Mouse (Mus musculus): ENCODE data around the gene Adra2c. TPM values are rescaled to one million over a fixed set of nuclear protein-coding genes. Genes with fewer than 3 reads are reported as not detected.

Gene Adra2c
- not detected for total RNA-seq (2018; cell fraction: chromatin; rRNA removed)
- total RNA-seq (2018; cell fraction: cytosol; rRNA removed): under 1 TPM in 7 of 26 experiments, not detected in 19; 0.05 to 0.09 (median 0.06) TPM
- under 1 TPM in 1 of 26 experiments, not detected in 25; 0.19 TPM for total RNA-seq (2018; cell fraction: nucleus; rRNA removed)
- 0.07 TPM in 1 of 3 replicates, not detected in the others for polyA plus RNA-seq (2018)

DNA sequence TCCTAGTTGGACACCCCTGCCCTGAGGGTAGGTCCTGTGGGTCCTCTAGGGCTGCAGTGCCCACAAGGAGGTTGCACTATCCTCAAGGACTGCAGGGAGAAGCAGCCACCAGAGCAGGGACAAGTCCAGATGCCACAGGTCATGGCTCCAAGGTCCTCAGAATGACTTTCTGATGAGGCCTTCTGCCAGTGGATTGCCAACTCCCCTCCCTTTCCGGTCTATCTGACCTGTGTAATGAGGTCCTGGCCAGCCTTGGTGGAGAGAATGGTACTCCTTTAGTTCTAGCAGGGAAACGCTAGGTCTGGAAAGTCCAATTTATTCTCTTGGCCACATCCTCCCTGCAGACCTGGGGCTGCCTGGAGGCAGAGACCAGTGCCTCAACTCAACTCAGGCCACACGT is at the start of gene Adra2c:
Adra2c (plus strand) TSS at position 301 of the 400 bp plus-strand sequence.
- WGBS (ENCODE audit: missing documents): 47% methylated on average over 3 of the region's 3 CpGs
- H3K79me2 ChIP-seq (ENCODE audit: inconsistent target): no peaks in the 10 kb centered on the region
- no peak within 1 kb of the TSS for H3K27ac ChIP-seq
- H3K4me3 ChIP-seq (ENCODE audit: inconsistent target): no peak within 1 kb of the TSS
- H3K36me3 ChIP-seq (ENCODE audit: inconsistent target): no peaks in the 10 kb centered on the region

- 80% methylated on average over 4 of the region's 4 CpGs for WGBS (ENCODE audit: missing documents)
- no peak overlapping the region for H3K4me3 ChIP-seq (ENCODE audit: inconsistent target)
- H3K36me3 ChIP-seq (ENCODE audit: inconsistent target): no peaks in the 10 kb centered on the region
- H3K27ac ChIP-seq: no peak overlapping the region
- no peaks in the 10 kb centered on the region for H3K79me2 ChIP-seq (ENCODE audit: inconsistent target)
These were observed 45.0 kb upstream of the Adra2c start for GRCm38 (mm10) chr5:35233142-35233541.

GRCm38 (mm10) chr5:35237757-35238156 is 40.4 kb upstream of the Adra2c start:
- Histone ChIP-seq H3K4me3 (ENCODE audit: inconsistent target) (no peak overlapping the region), H3K27ac (no peak overlapping the region), H3K36me3 (ENCODE audit: inconsistent target) (no peaks in the 10 kb centered on the region), H3K79me2 (ENCODE audit: inconsistent target) (no peaks in the 10 kb centered on the region)
- 90% methylated on average over 4 of the region's 4 CpGs for WGBS (ENCODE audit: missing documents)

DNA sequence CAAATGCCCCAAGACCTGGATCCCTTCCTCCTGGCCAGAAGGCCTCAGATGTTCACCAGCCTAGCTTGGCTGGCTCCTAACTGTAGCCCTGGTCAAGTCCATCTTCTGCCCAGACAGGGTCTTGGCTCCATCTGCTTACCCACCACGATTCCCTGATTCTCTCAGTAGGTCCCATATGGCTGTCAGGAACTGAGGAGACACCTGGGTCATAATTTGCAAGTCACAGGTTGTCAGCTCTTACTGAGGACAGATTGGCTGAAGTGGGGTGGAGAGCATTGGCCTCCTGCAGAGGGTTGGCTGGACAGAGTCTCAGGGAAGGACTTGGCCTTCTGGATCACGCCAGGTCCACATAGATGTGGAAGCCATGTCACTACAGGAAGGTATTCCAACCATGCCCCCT is 39.5 kb upstream of the Adra2c start:
- 71% methylated on average over 2 of the region's 2 CpGs for WGBS (ENCODE audit: missing documents)
- H3K36me3 ChIP-seq (ENCODE audit: inconsistent target): no peaks in the 10 kb centered on the region
- no peaks in the 10 kb centered on the region for H3K79me2 ChIP-seq (ENCODE audit: inconsistent target)
- H3K27ac ChIP-seq: no peak overlapping the region
- no peak overlapping the region for H3K4me3 ChIP-seq (ENCODE audit: inconsistent target)

DNA sequence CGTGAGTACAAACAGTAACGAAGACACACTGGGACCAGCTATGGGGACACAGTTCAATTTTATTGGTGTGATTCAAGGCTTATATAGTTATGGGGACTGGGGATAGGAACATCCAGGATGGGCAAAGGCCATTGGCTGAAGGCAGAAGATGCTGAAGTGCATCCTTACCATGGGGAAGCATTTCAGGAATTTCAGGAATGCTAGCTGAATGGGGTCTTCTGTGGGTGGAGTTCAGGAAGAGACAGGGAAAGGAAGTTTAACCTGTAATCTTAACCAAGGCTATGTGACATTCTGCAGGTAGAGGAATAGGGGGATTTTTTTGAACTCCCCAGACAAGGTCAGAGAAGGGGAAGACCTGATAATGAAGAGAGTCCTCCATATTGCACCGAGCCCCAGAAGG is 36.6 kb upstream of the Adra2c start:
- Histone ChIP-seq H3K27ac (no peak overlapping the region), H3K4me3 (ENCODE audit: inconsistent target) (no peak overlapping the region), H3K36me3 (ENCODE audit: inconsistent target) (no peaks in the 10 kb centered on the region), H3K79me2 (ENCODE audit: inconsistent target) (no peaks in the 10 kb centered on the region)
- 66% methylated on average over 3 of the region's 3 CpGs for WGBS (ENCODE audit: missing documents)

DNA sequence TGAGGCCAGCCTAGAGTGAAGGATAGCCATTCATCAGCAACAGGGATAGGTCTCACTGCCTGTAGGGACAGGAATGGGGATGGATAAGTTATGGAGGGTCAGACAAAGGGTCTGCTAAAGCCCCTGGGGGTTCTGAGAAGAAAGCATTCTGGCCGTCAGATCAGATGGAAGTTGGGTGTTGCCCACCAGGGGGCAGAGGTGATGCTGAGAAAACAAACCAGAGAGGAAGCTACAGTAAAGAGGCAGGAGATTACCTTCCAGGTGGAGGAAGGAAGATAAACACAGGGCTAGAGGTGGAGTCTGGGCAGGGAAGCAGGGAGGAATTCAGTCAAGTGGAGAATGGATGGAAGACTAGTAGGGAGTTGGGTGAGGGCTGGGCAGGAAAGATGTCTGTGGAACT is 33.9 kb upstream of the Adra2c start:
- Histone ChIP-seq H3K4me3 (ENCODE audit: inconsistent target) (no peak overlapping the region), H3K36me3 (ENCODE audit: inconsistent target) (no peaks in the 10 kb centered on the region), H3K27ac (no peak overlapping the region), H3K79me2 (ENCODE audit: inconsistent target) (no peaks in the 10 kb centered on the region)
- WGBS (ENCODE audit: missing documents): 0% methylated on average over 1 of the region's 1 CpGs

DNA sequence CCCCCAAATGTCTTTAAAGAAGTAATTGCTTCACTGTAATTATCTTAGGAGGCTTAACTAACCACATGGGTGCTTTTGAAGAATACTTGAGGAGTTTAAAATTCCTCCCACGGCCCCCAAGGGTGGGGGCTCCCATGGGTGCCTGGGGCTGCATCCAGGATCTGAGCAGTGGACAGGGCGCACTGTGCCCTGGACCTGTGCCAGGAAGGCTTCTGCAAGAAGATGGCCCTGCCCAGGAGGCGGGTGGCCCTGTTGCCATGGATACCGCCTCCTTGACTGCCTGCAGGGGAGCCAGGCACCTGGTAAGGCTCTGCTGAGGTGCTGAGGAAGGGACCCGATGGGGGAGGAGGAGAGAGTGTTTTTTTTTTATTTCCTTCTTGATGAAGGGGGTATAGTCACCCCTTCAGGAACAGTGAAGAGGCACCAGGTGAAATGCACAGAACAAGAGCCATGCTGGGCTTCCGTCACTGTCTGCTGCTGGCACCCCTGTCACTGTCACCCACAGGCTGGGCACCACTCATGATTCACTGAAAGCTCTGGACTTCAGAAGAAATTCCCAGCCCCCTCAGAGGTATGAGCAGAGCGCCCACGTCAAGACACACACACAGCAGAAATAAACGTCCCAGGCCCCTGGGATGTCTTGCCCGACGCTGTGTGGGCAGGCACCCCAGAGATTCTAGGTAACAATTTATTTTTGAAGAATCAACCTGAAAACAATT is 32.4 kb upstream of the Adra2c start:
- Histone ChIP-seq H3K79me2 (ENCODE audit: inconsistent target) (no peaks in the 10 kb centered on the region), H3K27ac (no peak overlapping the region), H3K4me3 (ENCODE audit: inconsistent target) (no peak overlapping the region), H3K36me3 (ENCODE audit: inconsistent target) (no peaks in the 10 kb centered on the region)
- WGBS (ENCODE audit: missing documents): 56% methylated on average over 11 of the region's 11 CpGs

DNA sequence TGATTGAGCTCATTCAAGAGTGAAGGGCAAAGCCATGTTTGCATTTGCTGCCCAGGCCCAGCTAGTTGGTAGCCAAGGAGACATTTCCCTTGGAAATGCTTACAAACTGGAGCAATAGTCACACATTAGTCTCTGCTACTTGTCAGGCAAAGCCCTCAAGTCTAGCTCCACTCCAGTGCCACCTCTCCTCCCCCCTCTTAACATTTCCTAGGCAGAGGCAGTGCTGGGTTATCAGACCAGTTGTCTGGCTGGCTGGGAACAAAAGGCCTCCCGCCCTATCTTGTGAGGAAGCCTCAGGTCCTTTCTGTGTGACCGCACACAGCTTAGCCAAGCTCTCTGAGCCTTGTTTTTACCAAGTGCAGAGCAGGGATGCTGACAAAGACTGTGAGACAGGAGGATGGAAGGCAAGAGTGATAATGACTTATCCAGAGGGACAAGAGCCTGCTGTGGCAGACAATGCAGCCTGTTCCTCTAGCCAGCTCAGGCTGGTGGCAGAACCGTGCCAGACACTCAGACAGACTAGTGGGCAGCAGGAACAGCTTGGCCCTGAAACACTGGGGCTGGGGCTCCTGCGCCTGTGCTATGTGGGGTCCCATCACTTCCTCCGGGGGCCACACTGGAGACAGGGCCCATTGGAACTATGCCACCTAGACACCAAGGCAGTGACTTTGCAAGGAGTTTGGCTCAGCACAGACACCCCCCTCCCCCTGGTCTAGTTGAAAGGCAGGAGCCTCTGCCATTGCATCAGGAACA is 23.0 kb upstream of the Adra2c start:
- H3K27ac ChIP-seq: no peak overlapping the region
- H3K36me3 ChIP-seq (ENCODE audit: inconsistent target): no peaks in the 10 kb centered on the region
- H3K4me3 ChIP-seq (ENCODE audit: inconsistent target): no peak overlapping the region
- 64% methylated on average over 5 of the region's 5 CpGs for WGBS (ENCODE audit: missing documents)
- no peaks in the 10 kb centered on the region for H3K79me2 ChIP-seq (ENCODE audit: inconsistent target)

DNA sequence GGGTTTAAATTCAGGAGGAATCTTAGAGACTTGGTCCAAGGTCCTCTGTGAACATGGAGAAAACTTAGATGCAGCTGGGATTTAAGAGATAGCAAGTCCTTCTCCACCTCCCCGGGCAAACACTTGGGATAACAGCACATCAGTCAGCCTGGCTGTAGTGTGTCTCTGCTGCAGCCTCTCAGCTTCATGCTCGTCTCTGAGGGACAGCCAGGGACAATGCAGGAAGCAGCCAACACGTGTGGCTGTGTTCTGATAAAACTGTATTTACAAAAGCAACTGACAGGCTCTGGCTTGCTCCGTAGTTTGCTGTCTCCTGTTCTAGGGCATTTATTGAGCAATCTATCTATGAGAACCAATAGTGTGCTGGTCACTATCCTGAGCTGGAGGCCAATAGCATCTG is 14.4 kb upstream of the Adra2c start:
- Histone ChIP-seq H3K36me3 (ENCODE audit: inconsistent target) (no peaks in the 10 kb centered on the region), H3K27ac (no peak overlapping the region), H3K79me2 (ENCODE audit: inconsistent target) (no peaks in the 10 kb centered on the region), H3K4me3 (ENCODE audit: inconsistent target) (no peak overlapping the region)
- WGBS (ENCODE audit: missing documents): 18% methylated on average over 4 of the region's 4 CpGs

DNA sequence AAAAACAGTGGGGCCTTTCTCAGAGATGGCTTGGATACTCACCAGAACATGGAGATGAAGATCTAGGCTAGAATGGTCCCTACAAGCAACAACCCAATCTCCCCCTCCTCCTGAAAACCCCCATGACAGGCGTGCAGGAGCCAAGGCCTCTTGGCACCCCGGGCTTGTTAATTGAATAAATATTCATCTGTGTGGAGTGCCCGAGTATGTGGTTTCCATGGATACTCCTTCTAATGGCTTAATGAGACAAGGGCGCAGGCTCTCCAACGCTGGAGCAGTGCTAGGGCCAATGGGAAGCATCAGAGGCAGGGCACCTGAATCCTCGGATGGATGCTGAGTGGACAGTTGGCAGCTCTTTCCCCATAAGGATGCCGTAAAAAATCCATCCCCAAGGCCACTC is 10.6 kb upstream of the Adra2c start:
- H3K27ac ChIP-seq: no peak overlapping the region

DNA sequence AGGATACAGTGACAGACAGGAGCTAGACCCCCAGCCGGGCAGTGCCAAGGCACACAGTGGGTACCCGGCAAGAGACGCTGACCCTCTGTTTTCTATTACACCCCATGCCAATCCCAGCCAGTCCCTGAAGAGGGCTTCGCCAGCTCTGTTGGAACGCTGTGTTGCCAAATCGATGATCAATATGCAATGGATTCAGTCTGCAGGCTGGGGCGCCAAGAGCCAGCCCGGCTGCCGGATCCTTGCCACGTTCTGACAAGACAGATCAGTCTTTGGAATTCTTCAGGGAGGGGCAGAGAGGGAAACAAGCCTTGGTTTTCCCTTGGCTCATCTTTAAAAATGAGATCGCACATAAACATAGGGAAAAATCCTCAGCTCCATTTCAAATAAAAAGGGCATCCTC is 2.8 kb upstream of the Adra2c start:
- no peak overlapping the region for H3K27ac ChIP-seq
- 84% methylated on average over 11 of the region's 11 CpGs for WGBS (ENCODE audit: missing documents)
- H3K4me3 ChIP-seq (ENCODE audit: inconsistent target): no peak overlapping the region
- no peaks in the 10 kb centered on the region for H3K79me2 ChIP-seq (ENCODE audit: inconsistent target)
- no peaks in the 10 kb centered on the region for H3K36me3 ChIP-seq (ENCODE audit: inconsistent target)

More for the DNA sequence above, 10.6 kb upstream of the Adra2c start:
- Histone ChIP-seq H3K79me2 (ENCODE audit: inconsistent target) (no peaks in the 10 kb centered on the region), H3K36me3 (ENCODE audit: inconsistent target) (no peaks in the 10 kb centered on the region), H3K4me3 (ENCODE audit: inconsistent target) (no peak overlapping the region)
- 84% methylated on average over 7 of the region's 7 CpGs for WGBS (ENCODE audit: missing documents)

GRCm38 (mm10) chr5:35278741-35279695 is 899 bp downstream of the Adra2c start:
- H3K27ac ChIP-seq: no peak overlapping the region
- H3K79me2 ChIP-seq (ENCODE audit: inconsistent target): no peaks in the 10 kb centered on the region
- H3K36me3 ChIP-seq (ENCODE audit: inconsistent target): no peaks in the 10 kb centered on the region
- H3K4me3 ChIP-seq (ENCODE audit: inconsistent target): no peak overlapping the region
- WGBS (ENCODE audit: missing documents): 4% methylated on average over 101 of the region's 118 CpGs

DNA sequence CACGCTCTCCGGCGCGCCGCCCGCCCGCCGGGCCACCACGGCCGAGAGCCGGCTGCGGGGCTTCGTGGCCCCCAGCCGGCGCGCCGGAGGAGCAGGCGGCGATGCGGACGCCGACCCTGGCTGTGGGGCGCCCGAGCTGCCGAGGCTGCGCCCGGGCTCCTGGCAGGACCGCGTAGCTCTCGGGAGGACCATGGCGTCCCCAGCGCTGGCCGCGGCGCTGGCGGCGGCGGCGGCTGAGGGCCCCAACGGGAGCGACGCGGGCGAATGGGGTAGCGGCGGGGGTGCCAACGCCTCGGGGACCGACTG is 1.5 kb downstream of the Adra2c start:
- no peaks in the 10 kb centered on the region for H3K36me3 ChIP-seq (ENCODE audit: inconsistent target)
- H3K79me2 ChIP-seq (ENCODE audit: inconsistent target): no peaks in the 10 kb centered on the region
- no peak overlapping the region for H3K27ac ChIP-seq
- WGBS (ENCODE audit: missing documents): 4% methylated on average over 32 of the region's 49 CpGs
- H3K4me3 ChIP-seq (ENCODE audit: inconsistent target): no peak overlapping the region

DNA sequence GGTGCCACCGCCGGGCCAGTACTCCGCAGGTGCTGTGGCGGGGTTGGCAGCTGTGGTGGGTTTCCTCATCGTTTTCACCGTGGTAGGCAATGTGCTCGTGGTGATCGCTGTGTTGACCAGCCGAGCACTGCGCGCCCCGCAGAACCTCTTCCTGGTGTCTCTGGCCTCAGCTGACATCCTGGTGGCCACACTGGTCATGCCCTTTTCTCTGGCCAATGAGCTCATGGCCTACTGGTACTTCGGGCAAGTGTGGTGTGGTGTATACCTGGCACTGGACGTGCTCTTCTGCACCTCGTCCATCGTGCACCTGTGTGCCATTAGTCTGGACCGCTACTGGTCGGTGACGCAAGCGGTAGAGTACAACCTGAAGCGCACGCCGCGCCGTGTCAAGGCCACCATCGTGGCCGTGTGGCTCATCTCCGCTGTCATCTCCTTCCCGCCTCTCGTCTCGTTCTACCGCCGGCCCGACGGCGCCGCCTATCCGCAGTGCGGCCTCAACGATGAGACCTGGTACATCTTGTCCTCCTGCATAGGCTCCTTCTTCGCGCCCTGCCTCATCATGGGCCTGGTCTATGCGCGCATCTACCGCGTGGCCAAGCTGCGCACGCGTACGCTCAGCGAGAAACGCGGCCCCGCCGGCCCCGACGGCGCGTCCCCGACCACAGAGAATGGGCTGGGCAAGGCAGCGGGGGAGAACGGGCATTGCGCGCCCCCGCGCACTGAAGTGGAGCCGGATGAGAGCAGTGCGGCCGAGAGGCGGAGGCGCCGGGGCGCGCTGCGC is 2.1 kb downstream of the Adra2c start:
- no peak overlapping the region for H3K4me3 ChIP-seq (ENCODE audit: inconsistent target)
- WGBS (ENCODE audit: missing documents): 12% methylated on average over 66 of the region's 75 CpGs

More for the DNA sequence above, 2.1 kb downstream of the Adra2c start:
- Histone ChIP-seq H3K79me2 (ENCODE audit: inconsistent target) (no peaks in the 10 kb centered on the region), H3K36me3 (ENCODE audit: inconsistent target) (no peaks in the 10 kb centered on the region), H3K27ac (no peak overlapping the region)

Measured in macrophage (primary cell).